10 mouse cellular contexts compared by ENCODE assay signal in genomic region chr2:170027837-170028236, GRCm38 (mm10).
DNase-seq lines count a peak whose midpoint lies in the region; ATAC-seq and TF ChIP-seq lines count a peak whose summit lies in the region.
"Had no signal": no experiment of that assay in that cellular context is flagged by ENCODE, and none has a peak within 500 bp of the region (broad histone marks: within the 10 kb centered on the region; RNA-seq: fewer than 3 reads in every experiment).

No protein-coding gene starts in this region.

- H3K4me3 ChIP-seq in intestine, postnatal 0 days (ENCODE audit: low read depth, low read length), result no peak overlapping the region
- no peak overlapping the region for H3K4me3 ChIP-seq in intestine, embryonic 15.5 days (replicated peaks)
- H3K4me3 ChIP-seq in midbrain, postnatal 0 days (ENCODE audit: low read depth, low read length), result no peak overlapping the region
- no peak overlapping the region for H3K4me3 ChIP-seq in midbrain, embryonic 10.5 days
- no peak overlapping the region for H3K4me3 ChIP-seq in ES-E14 (ENCODE audit: insufficient read depth in 1 of 2, low read depth in 1 of 2, low read length in 2 of 2, poor library complexity in 1 of 2, severe bottlenecking in 1 of 2)
- no peak overlapping the region for H3K4me3 ChIP-seq in midbrain, embryonic 13.5 days (replicated peaks)
- H3K4me3 ChIP-seq: erythroblast, embryonic 14.5 days had no signal

- in situ Hi-C loops in ES-E14 (cut with MboI; ENCODE audit: low sequenced_read_pairs in 2 of 2, unreplicated experiment in 2 of 2), result no loop called here

- no peaks in the 10 kb centered on the region for H3K27me3 ChIP-seq in intestine, postnatal 0 days (replicated peaks; ENCODE audit: control insufficient read depth, insufficient read depth, low read length)
- no peaks in the 10 kb centered on the region for H3K27me3 ChIP-seq in intestine, embryonic 15.5 days (replicated peaks)
- no peaks in the 10 kb centered on the region for H3K27me3 ChIP-seq in midbrain, postnatal 0 days (ENCODE audit: insufficient read depth, low read length)
- no peaks in the 10 kb centered on the region for H3K27me3 ChIP-seq in midbrain, embryonic 10.5 days (ENCODE audit: low read depth, poor library complexity, severe bottlenecking)
- H3K27me3 ChIP-seq in midbrain, embryonic 13.5 days, result no peaks in the 10 kb centered on the region

- peak; percentile 49 for TF ChIP-seq CTCF in intestine, postnatal 0 days (IDR thresholded peaks at IDR 0.05; ENCODE audit: low read depth)
- peak; percentile 53 for TF ChIP-seq CTCF in midbrain, postnatal 0 days (IDR thresholded peaks at IDR 0.05)

- no peaks in the 10 kb centered on the region for H3K4me1 ChIP-seq in intestine, postnatal 0 days (replicated peaks; ENCODE audit: control insufficient read depth, insufficient read depth, low read length)
- peaks cover 1% of the 10 kb centered on the region for H3K4me1 ChIP-seq in intestine, embryonic 15.5 days (replicated peaks)
- H3K4me1 ChIP-seq in midbrain, postnatal 0 days (ENCODE audit: insufficient read depth, low read length), result no peaks in the 10 kb centered on the region
- H3K4me1 ChIP-seq in midbrain, embryonic 10.5 days, result no peaks in the 10 kb centered on the region
- H3K4me1 ChIP-seq in ES-E14 (ENCODE audit: control insufficient read depth in 2 of 2, insufficient read depth in 2 of 2, low read length in 2 of 2, poor library complexity in 1 of 2), result peaks cover under 1 to 4% of the 10 kb centered on the region in 2 experiments; a peak in 1 of 4 replicates
- peaks cover 16% of the 10 kb centered on the region; the same call in 1 of the 2 replicates for H3K4me1 ChIP-seq in midbrain, embryonic 13.5 days (replicated peaks)

- no peak overlapping the region for H3K4me2 ChIP-seq in intestine, postnatal 0 days (replicated peaks; ENCODE audit: low read depth)
- no peak overlapping the region for H3K4me2 ChIP-seq in intestine, embryonic 15.5 days (replicated peaks)
- no peak overlapping the region for H3K4me2 ChIP-seq in midbrain, postnatal 0 days (ENCODE audit: low read depth, low read length, poor library complexity, severe bottlenecking)
- H3K4me2 ChIP-seq in midbrain, embryonic 13.5 days (replicated peaks), result no peak overlapping the region

- WGBS in intestine, postnatal 0 days, result 93% methylated on average over 7 of the region's 7 CpGs
- WGBS in intestine, embryonic 15.5 days, result 92% methylated on average over 7 of the region's 7 CpGs
- 93% methylated on average over 7 of the region's 7 CpGs for WGBS in midbrain, postnatal 0 days
- WGBS in midbrain, embryonic 10.5 days, result 89% methylated on average over 7 of the region's 7 CpGs
- WGBS in midbrain, embryonic 13.5 days, result 91% methylated on average over 7 of the region's 7 CpGs

- H3K9ac ChIP-seq in intestine, postnatal 0 days (ENCODE audit: low read depth, low read length), result no peak overlapping the region
- H3K9ac ChIP-seq in intestine, embryonic 15.5 days, result no peak overlapping the region
- H3K9ac ChIP-seq in midbrain, postnatal 0 days (replicated peaks; ENCODE audit: low read length, poor library complexity, severe bottlenecking), result no peak overlapping the region
- no peak overlapping the region for H3K9ac ChIP-seq in ES-E14 (ENCODE audit: insufficient read depth, low read depth, low read length, poor library complexity, severe bottlenecking)
- H3K9ac ChIP-seq in midbrain, embryonic 13.5 days (replicated peaks), result no peak overlapping the region

- 0 out of 2 replicates have a peak, but pooled peaks cover 3% of the 10 kb centered on the region for H3K9me3 ChIP-seq in intestine, postnatal 0 days (ENCODE audit: control insufficient read depth)
- H3K9me3 ChIP-seq in intestine, embryonic 15.5 days, result no peaks in the 10 kb centered on the region
- H3K9me3 ChIP-seq in midbrain, postnatal 0 days (ENCODE audit: low read length), result no peaks in the 10 kb centered on the region
- H3K9me3 ChIP-seq in midbrain, embryonic 10.5 days (replicated peaks), result 0 out of 2 replicates have a peak, but pooled peaks cover 3% of the 10 kb centered on the region
- H3K9me3 ChIP-seq in ES-E14 (ENCODE audit: control insufficient read depth, insufficient read depth, low read depth, low read length), result no peaks in the 10 kb centered on the region
- H3K9me3 ChIP-seq in midbrain, embryonic 13.5 days, result 0 out of 2 replicates have a peak, but pooled peaks cover 3% of the 10 kb centered on the region

- no peak overlapping the region for H3K27ac ChIP-seq in intestine, postnatal 0 days (ENCODE audit: low read depth, low read length)
- no peak overlapping the region for H3K27ac ChIP-seq in intestine, embryonic 15.5 days
- no peak overlapping the region for H3K27ac ChIP-seq in midbrain, postnatal 0 days (ENCODE audit: low read depth, low read length)
- H3K27ac ChIP-seq in midbrain, embryonic 10.5 days (replicated peaks), result no peak overlapping the region
- H3K27ac ChIP-seq in ES-E14 (ENCODE audit: insufficient read depth, low read depth, low read length, poor library complexity, severe bottlenecking), result no peak overlapping the region
- no peak overlapping the region for H3K27ac ChIP-seq in midbrain, embryonic 13.5 days

- no peak for DNase-seq in midbrain, postnatal 0 days (ENCODE audit: low spot score)
- no peak for DNase-seq in midbrain, embryonic 10.5 days (ENCODE audit: low spot score)
- DNase-seq in ES-E14 (ENCODE audit: low read depth, low spot score), result no peak
- peak; percentile 13 for DNase-seq in naive thymus-derived CD4-positive, alpha-beta T cell, adult 2 months (ENCODE audit: low read depth)
- DNase-seq: midbrain, embryonic 14.5 days; spleen, adult 18-20 months had no signal

- no peaks in the 10 kb centered on the region for H3K36me3 ChIP-seq in intestine, postnatal 0 days (ENCODE audit: control insufficient read depth, insufficient read depth)
- H3K36me3 ChIP-seq in intestine, embryonic 15.5 days, result no peaks in the 10 kb centered on the region
- H3K36me3 ChIP-seq in midbrain, postnatal 0 days (ENCODE audit: insufficient read depth, low read length), result no peaks in the 10 kb centered on the region
- no peaks in the 10 kb centered on the region for H3K36me3 ChIP-seq in midbrain, embryonic 10.5 days
- no peaks in the 10 kb centered on the region for H3K36me3 ChIP-seq in ES-E14 (ENCODE audit: control insufficient read depth, insufficient read depth, low read length, poor library complexity, severe bottlenecking)
- no peaks in the 10 kb centered on the region for H3K36me3 ChIP-seq in midbrain, embryonic 13.5 days

- no peak for ATAC-seq in intestine, postnatal 0 days
- ATAC-seq in intestine, embryonic 15.5 days, result no peak
- ATAC-seq in midbrain, postnatal 0 days (ENCODE audit: low FRiP score), result no peak
- ATAC-seq in midbrain, embryonic 13.5 days, result no peak

TF ChIP-seq in ES-E14, 5 proteins besides CTCF, POLR2A, EP300 and RAD21:
- TF ChIP-seq HCFC1 (IDR thresholded peaks at IDR 0.05; ENCODE audit: borderline replicate concordance, insufficient read depth, low read length), result no peak
- peak; percentile 38; the same call in 1 of the 2 replicates for TF ChIP-seq ZC3H11A (IDR thresholded peaks at IDR 0.05; ENCODE audit: borderline replicate concordance, low read depth, low read length)
